Mouse (Mus musculus) monocyte, adult 5-6 weeks (primary cell): ENCODE measurements around the gene Ddx39. TPM values are rescaled to one million over a fixed set of nuclear protein-coding genes. Genes with fewer than 3 reads are reported as not detected.

Experiments
- ATAC-seq: fragments of 153-309, 156-312 bp; replicated peaks from 2 replicates; pipeline ENCODE4 v1.8.0; 2017; ENCODE audit warnings: mild to moderate bottlenecking; ENCODE audit not compliant: low TSS enrichment, insufficient number of reproducible peaks, severe bottlenecking, poor library complexity, low FRiP score
- total RNA-seq: library from RNA; stranded (forward); fragments of 200-1000, 200-491, 200-594 nt; gene quantifications from 3 replicates; pipeline ENCODE4 v1.2.3, GENCODE M21; 2017

Ddx39 gene
- total RNA-seq, 1 experiment from 2014 or later = 77.1 TPM

DNA sequence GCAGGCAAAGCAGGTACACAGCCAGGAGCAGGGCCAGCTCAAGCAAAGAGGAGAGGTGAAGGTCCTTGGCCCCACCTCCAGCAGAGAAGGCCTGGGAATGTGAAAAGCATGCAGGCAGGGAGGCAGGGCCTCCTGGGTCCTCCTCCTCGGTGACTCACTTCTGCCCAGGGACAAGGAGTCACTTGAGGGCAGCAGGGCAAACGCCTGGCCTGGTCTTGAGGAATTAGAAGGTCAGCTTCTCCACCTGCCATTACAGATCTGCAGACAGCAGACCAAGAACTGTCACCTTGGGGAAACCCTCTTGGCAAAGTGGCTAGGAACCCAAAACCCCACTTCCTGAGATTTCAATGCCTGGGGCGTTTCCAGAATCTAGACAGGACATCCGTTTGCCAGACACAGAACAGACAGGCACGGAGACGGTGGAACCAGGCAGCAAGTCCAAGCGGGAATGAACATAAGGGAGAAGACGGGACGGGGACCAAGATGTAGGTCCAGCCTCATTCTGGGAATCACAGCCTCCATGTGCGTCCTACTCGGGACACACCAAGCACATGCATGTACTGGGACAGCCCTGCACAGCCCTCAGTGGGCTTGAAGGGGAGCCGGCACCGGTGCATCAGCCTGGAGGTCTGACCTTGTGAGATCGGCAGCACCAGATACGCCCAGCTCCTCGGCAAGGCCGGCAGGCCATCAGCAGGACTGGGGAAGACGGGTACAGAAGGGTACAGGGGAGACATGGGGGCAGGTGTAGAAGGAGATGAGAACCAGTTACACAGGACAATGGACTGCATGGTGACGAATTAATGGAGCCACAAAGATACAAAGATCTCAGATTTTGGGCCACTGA is 17.4 kb upstream of the Ddx39 start:
- ATAC-seq = no peak

- peak; percentile 67 for ATAC-seq
Measured at GRCm38 (mm10) chr8:83698291-83698660, 16.7 kb upstream of the Ddx39 start.

GRCm38 (mm10) chr8:83698661-83699453 is 16.1 kb upstream of the Ddx39 start, which contains the start of gene Pkn1:
TSS of gene Pkn1 (minus strand) at chr8:83699179.
- no peak for ATAC-seq

GRCm38 (mm10) chr8:83699566-83699965 is 15.4 kb upstream of the Ddx39 start:
- no peak for ATAC-seq

- ATAC-seq = no peak
Measured at GRCm38 (mm10) chr8:83700423-83701085, 14.4 kb upstream of the Ddx39 start.

DNA sequence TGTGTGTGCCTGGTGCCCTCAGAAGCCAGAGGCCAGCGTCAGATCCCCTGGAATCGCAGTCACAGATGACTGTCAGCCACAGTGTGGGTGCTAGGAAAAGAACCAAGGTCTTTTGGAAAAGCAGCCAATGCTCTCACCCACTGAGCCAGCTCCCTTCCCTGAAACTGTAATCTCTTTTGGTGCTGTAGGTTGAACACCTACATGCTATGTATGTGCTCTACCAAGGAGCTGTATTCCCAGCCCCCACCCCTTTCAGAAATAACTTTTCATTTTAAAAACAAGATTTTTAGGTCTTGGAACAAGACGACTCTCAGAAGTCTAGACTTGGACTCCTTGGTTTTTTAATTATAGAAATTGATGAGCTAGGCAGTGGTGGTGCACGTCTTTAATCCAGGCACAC is 11.6 kb upstream of the Ddx39 start:
- ATAC-seq = no peak

- no peak for ATAC-seq
Measured at GRCm38 (mm10) chr8:83706411-83706810, 8.6 kb upstream of the Ddx39 start.

GRCm38 (mm10) chr8:83707554-83707953 is 7.4 kb upstream of the Ddx39 start:
- ATAC-seq = no peak

GRCm38 (mm10) chr8:83714676-83715030 is 324 bp upstream of the Ddx39 start:
- no peak for ATAC-seq

DNA sequence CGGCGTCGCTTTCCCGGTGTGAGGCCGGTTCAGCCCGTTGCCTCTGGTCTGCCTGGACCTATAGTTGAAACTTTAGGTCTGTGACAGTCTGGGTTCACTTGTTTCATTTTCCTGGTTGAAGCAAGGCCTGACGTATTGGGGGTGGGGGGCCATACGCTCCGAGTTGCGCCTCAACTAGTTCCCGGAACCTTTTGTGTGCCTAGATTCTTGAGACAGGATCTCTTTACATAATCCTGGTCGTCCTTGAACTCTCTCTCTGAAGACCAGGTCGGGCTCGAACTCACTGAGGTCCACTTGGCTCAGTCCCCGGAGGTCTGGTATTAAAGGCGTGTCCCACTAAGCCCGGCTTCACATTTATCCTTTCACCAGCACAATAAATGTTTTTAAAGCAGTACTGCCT is 794 bp downstream of the Ddx39 start:
- ATAC-seq = no peak

DNA sequence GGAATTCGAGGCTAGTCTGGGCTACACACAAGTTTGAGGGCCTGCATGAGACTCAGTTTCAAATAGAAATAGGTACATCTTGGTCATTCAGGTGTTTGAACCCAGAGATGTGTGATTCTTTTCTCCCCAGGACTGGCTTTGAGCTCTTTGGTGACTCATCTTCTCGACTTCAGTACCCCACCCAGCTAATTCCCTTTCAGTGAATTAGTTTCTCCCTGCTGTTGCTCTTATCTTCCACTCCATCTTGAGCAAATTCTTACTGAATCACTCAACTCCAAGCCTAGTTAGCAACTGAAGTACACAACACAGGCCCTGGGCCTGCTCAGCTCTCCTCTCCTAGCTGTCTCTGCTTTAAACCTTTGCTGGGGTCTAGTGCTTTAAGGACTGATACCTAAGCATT is 1.6 kb downstream of the Ddx39 start:
- no peak for ATAC-seq

- ATAC-seq = no peak
Measured at GRCm38 (mm10) chr8:83719048-83719447, 4.1 kb downstream of the Ddx39 start.

- no peak for ATAC-seq
Measured at GRCm38 (mm10) chr8:83719693-83720092, 4.7 kb downstream of the Ddx39 start.

- ATAC-seq = peak; percentile 16; the same call in 1 of the 2 replicates
Measured at GRCm38 (mm10) chr8:83721405-83722025, 6.5 kb downstream of the Ddx39 start.

GRCm38 (mm10) chr8:83722631-83723030 is 7.7 kb downstream of the Ddx39 start:
- no peak for ATAC-seq

DNA sequence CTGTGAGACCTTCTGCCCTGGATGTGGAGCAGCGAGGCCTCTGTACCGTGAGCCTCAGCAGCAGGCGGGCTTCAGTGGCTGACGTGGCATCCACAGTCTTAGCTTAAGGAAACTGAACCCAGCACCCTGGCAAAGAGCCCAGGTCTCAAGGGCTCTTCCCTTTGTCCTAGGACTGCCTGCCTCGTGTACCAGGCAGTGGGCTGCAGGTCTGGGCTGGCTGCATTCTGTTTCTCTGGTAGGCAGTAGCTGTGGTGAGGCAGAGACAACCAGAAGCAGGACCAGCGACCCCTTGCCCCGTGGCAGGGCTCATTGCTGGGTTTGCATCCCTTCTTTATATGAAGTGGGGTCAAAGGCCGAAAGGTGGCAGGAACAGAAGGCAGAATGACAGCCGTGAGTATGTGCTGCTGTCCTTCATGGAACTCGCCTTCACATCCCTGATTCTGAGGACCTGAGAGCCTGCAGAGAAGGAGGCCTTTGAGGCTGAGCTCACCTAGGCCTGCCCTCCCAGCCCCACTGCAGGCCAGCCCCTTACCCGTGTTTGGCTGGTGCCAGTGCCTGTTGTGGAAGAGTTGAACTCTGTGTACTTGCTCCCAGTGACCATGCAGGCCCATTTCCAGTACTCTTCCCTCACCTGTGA is 8.6 kb downstream of the Ddx39 start:
- no peak for ATAC-seq

DNA sequence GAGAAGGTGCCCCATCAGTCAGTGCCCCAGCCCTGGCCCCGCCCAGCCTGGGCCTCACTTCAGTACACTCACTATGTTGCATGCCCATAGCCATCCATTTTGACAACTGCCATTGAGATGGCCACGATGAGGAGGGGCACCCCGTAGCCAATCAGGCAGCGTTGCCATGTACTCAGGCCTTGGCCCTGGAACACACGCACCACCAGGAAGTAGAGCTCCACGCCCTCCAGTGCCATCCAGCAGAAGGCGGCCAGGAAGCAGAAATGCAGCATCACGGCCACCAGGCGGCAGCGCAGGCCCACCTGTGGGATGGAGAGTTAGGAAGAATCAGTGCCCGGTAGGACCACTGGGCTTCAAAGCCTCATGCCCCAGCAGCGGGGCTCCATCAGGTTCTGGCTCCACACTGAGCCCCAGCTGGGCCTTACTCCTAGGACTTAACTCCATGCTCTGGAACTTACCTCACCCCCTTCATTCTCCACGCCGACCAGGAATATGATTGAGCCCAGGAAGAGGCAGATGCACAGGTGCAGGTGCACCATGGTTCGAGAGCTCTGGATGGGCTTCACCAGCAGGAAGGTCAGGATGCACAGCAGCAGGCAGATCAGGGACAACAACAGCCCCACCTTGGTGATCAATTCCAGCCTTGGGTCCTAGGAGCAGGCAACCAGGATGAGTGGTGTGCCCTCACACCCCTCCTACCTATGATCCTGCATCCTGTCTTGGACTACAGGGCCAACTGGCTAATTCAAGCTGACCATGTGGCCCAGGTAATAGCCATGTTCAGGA is 9.9 kb downstream of the Ddx39 start:
- peak; percentile 52 for ATAC-seq

- ATAC-seq = no peak
Measured at GRCm38 (mm10) chr8:83725521-83726102, 10.6 kb downstream of the Ddx39 start.
